Mouse (Mus musculus) hindbrain, postnatal 0 days (tissue): Measurements from ENCODE around the gene Ttc30a2. TPM values are rescaled to one million over a fixed set of nuclear protein-coding genes. Genes with fewer than 3 reads are reported as not detected.
"Not testable (repeated sequence)": the region's sequence is repeated elsewhere in the genome, so short reads cannot be mapped to it uniquely, and the experiment has no call there.

Source experiments
- ATAC-seq: fragments of 200-750 bp; cut with Nextera tagmentation; 2 replicates; pipeline ENCODE4 v1.8.0; 2017; ENCODE audit warnings: mild to moderate bottlenecking, moderate TSS enrichment, moderate library complexity
- DNase-seq: peaks from one replicate; pipeline ENCODE4 v3.0.0-alpha.2; 2015; ENCODE audit warnings: low spot score
- H3K27ac ChIP-seq: fragments of 300-500 bp; sonication (generic); 2 replicates; pipeline ENCODE4 v1.5.1; 2014; ENCODE audit warnings: mild to moderate bottlenecking
- H3K27me3 ChIP-seq: fragments of 300-500 bp; sonication (generic); 2 replicates; pipeline ENCODE4 v1.6.1; 2014; ENCODE audit warnings: low read length, mixed read lengths; ENCODE audit not compliant: insufficient read depth
- H3K36me3 ChIP-seq: fragments of 300-500 bp; sonication (generic); 2 replicates; pipeline ENCODE4 v1.6.1; 2014; ENCODE audit warnings: low read length, mixed read lengths; ENCODE audit not compliant: insufficient read depth
- H3K4me1 ChIP-seq: fragments of 300-500 bp; sonication (generic); 2 replicates; pipeline ENCODE4 v1.6.1; 2014; ENCODE audit warnings: antibody characterized with exemption, low read length, mixed read lengths; ENCODE audit not compliant: insufficient read depth
- H3K4me2 ChIP-seq: fragments of 300-500 bp; sonication (generic); 2 replicates; pipeline ENCODE4 v1.6.1; 2014; ENCODE audit warnings: low read depth, mild to moderate bottlenecking, low read length, moderate library complexity, mixed read lengths
- H3K4me3 ChIP-seq: fragments of 300-500 bp; sonication (generic); 2 replicates; pipeline ENCODE4 v1.5.1; 2014; ENCODE audit warnings: low read length
- H3K9ac ChIP-seq: fragments of 300-500 bp; sonication (generic); replicated peaks from 2 replicates; pipeline ENCODE4 v1.6.1; 2014; ENCODE audit warnings: mild to moderate bottlenecking, low read length, moderate library complexity, mixed read lengths
- H3K9me3 ChIP-seq: fragments of 300-500 bp; sonication (generic); 2 replicates; pipeline ENCODE4 v1.6.1; 2016; ENCODE audit warnings: low read length, mixed read lengths
- CTCF ChIP-seq: IDR thresholded peaks from 2 replicates; pipeline ENCODE4 v1.5.1; 2016; ENCODE audit warnings: antibody characterized with exemption, control low read depth, low read depth
- WGBS: fragments of 180-500 bp; shearing (Covaris S2); extraction: QIAGEN DNeasy Blood & Tissue Kit; methylation state at CpG from one replicate; pipeline ENCODE4 v1.1.7; 2014; 5-methylcytosine and 5-hydroxymethylcytosine counted together
- polyA plus RNA-seq: library from polyadenylated mRNA; unstranded; fragments of >200 nt; fragmentation: Nextera tagmentation; extraction: Ambion mirVana; gene quantifications from 2 replicates; pipeline ENCODE4 v1.2.1, GENCODE M21; 2015
- total RNA-seq: library from RNA; depleted of rRNA; stranded (reverse); fragments of >200 nt; gene quantifications from 2 replicates; pipeline ENCODE4 v1.2.3, GENCODE M21; 2014

The Ttc30a2 gene
- total and polyA plus RNA-seq, 2 experiments from 2014 or later: 0.38 to 1.9 TPM

DNA sequence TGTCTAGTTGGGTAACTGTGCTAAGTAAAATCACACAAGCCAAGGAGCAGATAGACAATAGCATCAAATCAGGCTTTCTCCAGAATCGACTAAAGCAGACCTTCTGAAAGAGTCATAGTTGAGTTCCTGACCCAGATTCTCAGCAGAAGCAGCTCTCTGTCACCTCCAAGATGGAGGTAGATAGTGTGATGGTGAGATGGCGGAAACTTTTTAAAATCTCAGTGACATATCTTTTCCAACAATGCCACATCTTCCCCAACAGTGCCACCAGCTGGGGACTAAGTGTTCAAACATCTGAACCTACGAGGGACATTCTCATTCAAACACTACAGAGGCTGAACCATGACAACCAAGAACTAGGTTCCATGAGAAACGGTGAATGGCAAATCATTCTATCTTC is 4.7 kb upstream of the Ttc30a2 start:
- Histone ChIP-seq H3K9ac (no peak overlapping the region), H3K4me3 (no peak overlapping the region), H3K27ac (no peak overlapping the region), H3K36me3 (no peaks in the 10 kb centered on the region), H3K27me3 (no peaks in the 10 kb centered on the region), H3K4me1 (0 out of 2 replicates have a peak, but pooled peaks cover 3% of the 10 kb centered on the region), H3K9me3 (no peaks in the 10 kb centered on the region), H3K4me2 (no peak overlapping the region)
- no peak for TF ChIP-seq CTCF
- ATAC-seq (no peak), DNase-seq (no peak)
- WGBS: 97% methylated on average over 4 of the region's 4 CpGs

DNA sequence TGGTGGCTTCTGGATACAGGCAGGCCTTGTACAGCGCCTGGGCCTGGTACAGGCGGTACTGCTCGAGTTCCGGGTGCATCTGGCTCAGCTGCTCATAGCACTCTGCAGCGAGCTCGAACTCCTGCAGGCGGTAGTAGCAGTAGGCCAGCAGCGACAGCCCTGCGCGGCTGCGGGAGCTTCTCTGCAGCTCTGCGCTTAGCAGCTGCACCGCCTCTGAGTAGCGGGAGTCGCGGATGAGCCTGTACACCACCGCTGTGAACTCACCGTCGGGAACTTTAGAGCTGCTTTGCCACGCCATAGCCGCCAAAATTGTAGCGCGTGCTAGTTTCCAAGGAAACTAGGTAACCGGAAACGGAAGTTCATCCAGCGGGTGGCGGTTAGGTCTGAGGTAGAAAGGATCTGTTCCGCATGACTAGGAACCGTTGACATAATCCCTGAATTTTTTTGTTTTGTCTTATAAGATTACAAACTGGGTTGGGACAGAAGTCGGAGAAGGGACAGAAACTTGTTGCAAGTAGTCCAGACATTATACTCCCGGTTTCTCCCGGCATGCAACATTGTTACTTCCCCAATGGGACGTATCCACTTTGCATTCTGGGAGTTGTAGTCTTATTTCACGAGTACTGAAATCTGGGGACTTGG is 3.6 kb upstream of the Ttc30a2 start, which contains the start of gene Ttc30a1:
Gene Ttc30a1, minus strand, starts transcription at position 528 of the 642 bp plus-strand sequence.
- H3K4me2 ChIP-seq: peak within 1 kb of the TSS; percentile 55
- WGBS: under 1% methylated on average over 28 of the region's 34 CpGs
- H3K4me3 ChIP-seq: peak within 1 kb of the TSS; percentile 46
- peak within 1 kb of the TSS; percentile 48; the same call in 1 of the 2 replicates for H3K27ac ChIP-seq
- not testable (repeated sequence) for H3K36me3 ChIP-seq, H3K27me3 ChIP-seq, H3K9me3 ChIP-seq, H3K4me1 ChIP-seq
- H3K9ac ChIP-seq: peak within 1 kb of the TSS; percentile 24; the same call in 1 of the 2 replicates
- ATAC-seq (peak; percentile 83), DNase-seq (peak; percentile 93)

DNA sequence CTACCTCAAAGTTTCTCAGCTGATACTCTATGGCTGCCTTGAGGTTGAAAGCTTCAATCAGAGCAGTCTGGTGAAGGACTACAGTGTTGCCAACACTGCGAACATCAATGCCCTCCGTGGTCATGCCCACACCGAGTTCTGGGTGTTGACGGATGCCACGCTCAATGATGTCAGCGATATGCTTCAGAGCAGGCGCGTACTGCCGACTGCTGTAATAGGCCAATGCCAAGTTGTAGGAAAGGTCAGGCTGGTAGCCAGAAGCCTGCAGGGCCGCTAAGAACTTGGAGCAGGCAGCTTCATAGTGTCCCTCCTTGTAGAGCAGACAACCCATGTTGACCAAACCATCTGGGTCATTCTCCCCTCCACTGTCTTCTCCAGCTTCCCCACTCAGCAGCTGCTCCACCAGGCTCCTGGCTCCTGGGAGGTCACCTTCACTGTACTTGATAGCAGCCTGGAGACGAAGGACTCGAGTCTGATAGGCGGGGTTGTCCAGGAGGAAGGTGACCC is 3.0 kb upstream of the Ttc30a2 start:
- not testable (repeated sequence) for DNase-seq, H3K4me1 ChIP-seq, H3K36me3 ChIP-seq, H3K27ac ChIP-seq, H3K9me3 ChIP-seq, ATAC-seq, H3K9ac ChIP-seq, H3K27me3 ChIP-seq
- WGBS: 96% methylated on average over 13 of the region's 13 CpGs
- H3K4me2 ChIP-seq: peak overlapping the region; percentile 55
- H3K4me3 ChIP-seq: peak overlapping the region; percentile 46

DNA sequence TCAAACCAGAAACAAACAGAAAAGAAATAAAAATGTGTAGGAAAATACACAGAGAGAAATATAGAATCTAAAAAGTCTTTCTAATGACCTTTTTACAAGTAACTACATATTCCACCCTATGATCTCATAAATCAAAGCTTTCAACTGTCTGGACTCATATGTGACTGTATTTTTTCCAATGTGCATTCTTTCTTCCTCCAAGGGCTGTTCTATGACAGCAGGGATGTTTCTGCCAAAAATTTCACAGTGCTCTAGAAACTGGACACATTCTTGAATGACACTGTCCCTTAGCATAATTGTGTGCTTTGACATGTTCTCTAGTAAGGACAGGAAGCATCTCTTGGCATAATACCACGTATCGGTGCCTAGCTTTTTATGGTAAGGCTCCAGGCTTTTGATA is 1.9 kb downstream of the Ttc30a2 start:
- ATAC-seq, DNase-seq, H3K27me3 ChIP-seq, H3K9me3 ChIP-seq, H3K4me3 ChIP-seq, H3K4me1 ChIP-seq, H3K4me2 ChIP-seq, H3K9ac ChIP-seq, H3K36me3 ChIP-seq, H3K27ac ChIP-seq: not testable (repeated sequence)
- 72% methylated on average over 2 of the region's 2 CpGs for WGBS

DNA sequence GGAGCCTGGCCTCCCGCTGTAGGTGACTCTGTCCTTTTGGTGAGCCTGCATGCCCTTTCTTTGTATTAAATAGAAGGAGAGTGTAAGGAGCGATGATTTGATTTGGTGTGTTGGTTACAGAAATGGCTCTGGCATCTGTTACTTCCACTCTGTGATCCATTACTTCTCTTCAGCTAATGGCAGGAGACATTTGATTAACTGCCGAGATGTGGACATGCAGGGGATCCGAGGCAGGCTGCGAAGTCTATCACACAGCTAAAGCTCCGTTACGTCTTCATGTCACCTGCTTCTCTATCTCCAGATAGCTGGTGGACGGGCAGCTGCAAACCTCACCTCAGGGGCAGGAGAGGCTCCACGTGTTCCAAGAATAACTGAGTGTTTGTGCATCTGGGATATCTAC is 3.8 kb downstream of the Ttc30a2 start:
- H3K36me3 ChIP-seq: no peaks in the 10 kb centered on the region
- 75% methylated on average over 9 of the region's 9 CpGs for WGBS

DNA sequence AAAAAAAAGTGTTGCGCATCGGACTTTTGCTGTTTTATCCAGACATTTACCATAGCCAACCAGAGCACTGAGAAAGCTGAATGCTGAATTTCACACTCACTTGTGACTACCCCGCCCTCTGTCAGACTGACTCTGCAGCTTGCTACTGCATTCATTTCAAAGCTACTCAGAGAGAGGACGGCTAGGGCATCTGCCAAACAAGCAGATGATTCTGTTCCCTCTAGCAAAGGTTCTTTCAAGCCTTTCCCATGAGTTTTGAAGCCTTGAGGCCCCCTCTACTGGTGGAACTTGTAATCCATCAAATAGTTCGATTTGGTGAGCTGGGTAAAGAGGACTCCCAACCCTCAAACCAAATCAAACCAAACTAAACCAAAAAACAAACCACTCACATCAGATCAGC is 13.0 kb downstream of the Ttc30a2 start:
- Histone ChIP-seq H3K27ac (peak overlapping the region; percentile 32; the same call in 1 of the 2 replicates), H3K27me3 (no peaks in the 10 kb centered on the region), H3K9me3 (no peaks in the 10 kb centered on the region), H3K36me3 (no peaks in the 10 kb centered on the region), H3K9ac (0 out of 2 replicates have a peak overlapping the region, but pooled peaks have one; percentile 18), H3K4me1 (peaks cover 6% of the 10 kb centered on the region; the same call in 1 of the 2 replicates), H3K4me3 (no peak overlapping the region), H3K4me2 (peak overlapping the region; percentile 49)
- 19% methylated on average over 5 of the region's 5 CpGs for WGBS
- peak; percentile 83 for ATAC-seq
- peak; percentile 69 for TF ChIP-seq CTCF
- DNase-seq: peak; percentile 88

More for the DNA sequence above, 3.8 kb downstream of the Ttc30a2 start:
- no peak overlapping the region for H3K4me2 ChIP-seq
- no peak for TF ChIP-seq CTCF
- no peaks in the 10 kb centered on the region for H3K9me3 ChIP-seq
- H3K27me3 ChIP-seq: no peaks in the 10 kb centered on the region
- no peak overlapping the region for H3K9ac ChIP-seq
- H3K4me3 ChIP-seq: no peak overlapping the region
- no peak for ATAC-seq
- no peak overlapping the region for H3K27ac ChIP-seq
- DNase-seq: no peak
- no peaks in the 10 kb centered on the region for H3K4me1 ChIP-seq

DNA sequence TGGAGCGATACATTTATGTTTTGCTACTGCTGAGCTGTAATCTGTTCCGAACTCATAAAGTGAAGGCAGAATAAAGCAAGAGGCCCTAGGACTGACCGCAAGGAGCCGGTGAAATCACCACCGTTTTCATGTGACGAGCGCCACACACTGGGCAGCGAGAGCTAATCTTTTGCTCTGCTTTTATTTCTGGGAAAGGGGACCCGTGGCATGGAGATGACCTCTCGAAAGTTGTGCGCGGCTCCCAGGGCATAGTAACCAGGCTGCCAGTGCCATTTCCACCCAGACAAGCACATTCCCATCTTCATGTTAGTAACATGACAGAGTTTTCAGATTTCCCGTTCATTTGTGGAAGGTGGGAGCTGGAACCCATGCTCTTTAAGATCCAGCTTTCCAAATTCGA is 13.5 kb downstream of the Ttc30a2 start:
- Histone ChIP-seq H3K4me1 (peaks cover 9% of the 10 kb centered on the region; the same call in 1 of the 2 replicates), H3K36me3 (no peaks in the 10 kb centered on the region), H3K4me2 (peak overlapping the region; percentile 49), H3K9me3 (no peaks in the 10 kb centered on the region), H3K4me3 (no peak overlapping the region), H3K27ac (peak overlapping the region; percentile 32; the same call in 1 of the 2 replicates), H3K9ac (0 out of 2 replicates have a peak overlapping the region, but pooled peaks have one; percentile 18), H3K27me3 (no peaks in the 10 kb centered on the region)
- peak; percentile 66 for TF ChIP-seq CTCF
- peak; percentile 81 for DNase-seq
- peak; percentile 71 for ATAC-seq
- WGBS: 11% methylated on average over 14 of the region's 14 CpGs
